19 mouse cellular contexts compared by ENCODE assay signal in the genomic region with DNA sequence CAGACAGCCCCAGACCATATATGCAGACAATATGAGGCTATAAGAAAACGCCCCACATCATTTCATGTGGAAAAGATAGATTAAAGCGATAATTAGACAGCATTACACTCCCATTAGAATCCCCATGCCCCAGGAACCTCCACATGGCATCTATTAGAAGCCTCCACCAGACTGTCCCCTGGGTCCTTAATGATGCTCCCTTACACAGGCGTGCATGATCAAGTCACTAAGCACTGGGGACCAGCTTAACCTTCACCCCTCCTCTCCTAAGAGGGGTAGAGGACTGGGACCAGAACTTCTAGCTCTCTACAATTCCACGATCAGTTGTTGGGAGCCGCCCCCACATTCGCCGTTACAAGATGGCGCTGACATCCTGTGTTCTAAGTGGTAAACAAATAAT. TPM values are rescaled to one million over a fixed set of nuclear protein-coding genes. Genes with fewer than 3 reads are reported as not detected.
"Had no signal": no experiment of that assay in that cellular context is flagged by ENCODE, and none has a peak within 500 bp of the region (broad histone marks: within the 10 kb centered on the region; RNA-seq: fewer than 3 reads in every experiment).

No protein-coding gene starts in this region.

- H3K36me3 ChIP-seq: neural tube, embryonic 12.5 days; neural tube, embryonic 13.5 days; neural tube, embryonic 15.5 days; stomach, embryonic 15.5 days had no signal

- H3K27me3 ChIP-seq: neural tube, embryonic 12.5 days; neural tube, embryonic 13.5 days; neural tube, embryonic 15.5 days; stomach, embryonic 15.5 days had no signal

- H3K9me3 ChIP-seq: neural tube, embryonic 12.5 days; neural tube, embryonic 13.5 days; neural tube, embryonic 15.5 days; stomach, embryonic 15.5 days had no signal

- H3K27ac ChIP-seq: neural tube, embryonic 12.5 days; neural tube, embryonic 13.5 days; neural tube, embryonic 15.5 days; stomach, embryonic 15.5 days; stomach, postnatal 0 days had no signal

- H3K4me3 ChIP-seq: neural tube, embryonic 12.5 days; neural tube, embryonic 13.5 days; neural tube, embryonic 15.5 days; stomach, embryonic 15.5 days had no signal

- H3K4me2 ChIP-seq: neural tube, embryonic 12.5 days; neural tube, embryonic 13.5 days; neural tube, embryonic 15.5 days; stomach, embryonic 15.5 days had no signal

- DNase-seq: retina, postnatal 1 day; right cerebral cortex, adult 18-20 months; right cerebral cortex, postnatal 14 days; right cerebral cortex, postnatal 25 days; right cerebral cortex, postnatal 4 days; spleen, adult 18-20 months; thymus, adult 18-20 months; thymus, adult 2 months; thymus, postnatal 14 days; thymus, postnatal 25 days; thymus, postnatal 36 days; thymus, postnatal 4 days had no signal

- H3K4me1 ChIP-seq: neural tube, embryonic 12.5 days; neural tube, embryonic 13.5 days; neural tube, embryonic 15.5 days; stomach, embryonic 15.5 days had no signal

- H3K9ac ChIP-seq: neural tube, embryonic 12.5 days; neural tube, embryonic 13.5 days; neural tube, embryonic 15.5 days; stomach, embryonic 15.5 days had no signal

RNA-seq across cellular contexts. Expression of a gene that starts 13.3 kb away (rescaled TPM):
- polyA plus RNA-seq: small intestine, adult 2 months; stomach, embryonic 15.5 days; thymus, adult 2 months; thymus, postnatal 0 days had no signal
